Mouse (Mus musculus): ENCODE data around the gene Elmo3. TPM values are rescaled to one million over a fixed set of nuclear protein-coding genes. Genes with fewer than 3 reads are reported as not detected.
A peak's percentile ranks its signal among the peaks of the same experiment; 100 is the strongest.

Elmo3 gene
- polyA plus RNA-seq, 1 experiment from 2014 or later = 2.7 TPM

DNA sequence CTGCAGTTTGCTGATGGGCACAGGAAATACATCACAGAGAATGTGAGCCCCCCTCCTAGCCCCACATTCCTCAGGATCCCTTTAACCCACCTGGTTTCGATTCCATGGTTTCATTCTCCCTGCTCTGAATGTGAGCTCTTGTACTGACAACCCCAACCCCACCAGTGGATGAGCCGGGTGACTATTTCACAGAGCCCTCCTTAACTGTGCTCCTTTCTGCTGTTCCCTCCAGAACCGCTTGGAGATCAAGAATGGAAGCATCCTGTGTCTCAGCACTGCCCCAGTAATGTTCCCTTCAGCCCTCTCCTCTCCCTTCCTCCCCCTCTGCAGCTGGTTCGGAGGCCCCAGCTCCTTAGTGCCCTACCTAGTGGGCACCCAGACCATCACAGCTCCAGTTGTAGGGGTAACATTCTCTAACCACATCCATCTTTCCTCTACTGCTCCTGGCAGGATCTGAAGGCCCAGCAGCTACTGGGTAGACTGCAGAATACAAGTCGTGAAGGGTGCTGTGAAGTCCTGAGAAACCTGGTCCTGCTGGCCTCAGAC, 818 bp downstream of the Elmo3 start:
- H3K27me3 ChIP-seq (replicated peaks) = no peaks in the 10 kb centered on the region
- no peak; the same call in 1 of the 2 replicates for ATAC-seq
- peaks cover 56% of the 10 kb centered on the region for H3K4me1 ChIP-seq
- peak overlapping the region; percentile 63 for H3K27ac ChIP-seq
- 74% methylated on average over 5 of the region's 5 CpGs for WGBS (ENCODE audit: insufficient replicate concordance)
- H3K4me3 ChIP-seq = peak overlapping the region; percentile 28
- peaks cover 100% of the 10 kb centered on the region for H3K36me3 ChIP-seq
- H3K4me2 ChIP-seq = peak overlapping the region; percentile 56
- H3K9ac ChIP-seq = peak overlapping the region; percentile 56; the same call in 1 of the 2 replicates
- H3K9me3 ChIP-seq (replicated peaks) = no peaks in the 10 kb centered on the region

DNA sequence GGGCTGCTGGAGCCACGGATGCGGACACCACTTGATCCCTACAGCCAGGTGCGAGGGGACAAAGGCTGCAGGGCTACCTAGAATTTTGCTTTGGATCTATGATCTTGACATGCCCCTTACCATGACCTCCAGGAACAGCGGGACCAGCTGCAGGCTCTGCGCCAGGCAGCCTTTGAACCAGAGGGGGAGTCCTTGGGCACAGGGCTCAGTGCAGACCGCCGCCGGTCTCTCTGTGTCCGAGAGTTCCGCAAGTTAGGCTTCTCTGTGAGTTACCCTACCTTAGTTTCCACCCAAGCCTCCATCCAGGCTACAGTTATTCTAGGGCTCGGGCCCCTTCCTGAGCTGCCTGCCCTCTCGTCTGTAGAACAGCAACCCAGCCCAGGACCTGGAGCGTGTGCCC, 2.3 kb downstream of the Elmo3 start:
- no peak overlapping the region for H3K27ac ChIP-seq
- peaks cover 56% of the 10 kb centered on the region for H3K4me1 ChIP-seq
- peaks cover 100% of the 10 kb centered on the region for H3K36me3 ChIP-seq
- H3K9me3 ChIP-seq (replicated peaks) = no peaks in the 10 kb centered on the region
- H3K27me3 ChIP-seq (replicated peaks) = no peaks in the 10 kb centered on the region
- no peak overlapping the region for H3K9ac ChIP-seq
- 93% methylated on average over 13 of the region's 13 CpGs for WGBS (ENCODE audit: insufficient replicate concordance)
- no peak overlapping the region for H3K4me3 ChIP-seq
- H3K4me2 ChIP-seq = no peak overlapping the region
- no peak for ATAC-seq

DNA sequence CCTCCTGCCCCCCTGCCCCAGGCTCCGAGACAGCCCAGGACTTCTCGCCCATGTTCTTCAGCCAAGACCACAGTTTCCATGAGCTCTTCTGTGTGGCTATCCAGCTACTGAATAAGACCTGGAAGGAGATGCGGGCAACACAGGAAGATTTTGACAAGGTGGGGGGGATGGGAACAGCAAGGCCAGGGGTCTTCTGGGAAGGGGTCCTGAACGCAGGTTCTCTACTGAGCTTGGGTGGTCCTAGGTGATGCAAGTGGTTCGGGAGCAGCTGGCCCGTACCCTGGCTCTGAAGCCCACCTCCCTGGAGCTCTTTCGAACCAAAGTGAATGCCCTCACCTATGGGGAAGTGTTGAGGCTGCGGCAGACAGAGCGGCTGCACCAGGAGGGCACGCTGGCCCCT, 3.0 kb downstream of the Elmo3 start:
- Histone ChIP-seq H3K4me2 (no peak overlapping the region), H3K27ac (no peak overlapping the region), H3K9ac (no peak overlapping the region), H3K27me3 (replicated peaks) (no peaks in the 10 kb centered on the region), H3K4me1 (peaks cover 56% of the 10 kb centered on the region), H3K4me3 (no peak overlapping the region), H3K36me3 (peaks cover 100% of the 10 kb centered on the region), H3K9me3 (replicated peaks) (no peaks in the 10 kb centered on the region)
- no peak for ATAC-seq
- 93% methylated on average over 10 of the region's 10 CpGs for WGBS (ENCODE audit: insufficient replicate concordance)

DNA sequence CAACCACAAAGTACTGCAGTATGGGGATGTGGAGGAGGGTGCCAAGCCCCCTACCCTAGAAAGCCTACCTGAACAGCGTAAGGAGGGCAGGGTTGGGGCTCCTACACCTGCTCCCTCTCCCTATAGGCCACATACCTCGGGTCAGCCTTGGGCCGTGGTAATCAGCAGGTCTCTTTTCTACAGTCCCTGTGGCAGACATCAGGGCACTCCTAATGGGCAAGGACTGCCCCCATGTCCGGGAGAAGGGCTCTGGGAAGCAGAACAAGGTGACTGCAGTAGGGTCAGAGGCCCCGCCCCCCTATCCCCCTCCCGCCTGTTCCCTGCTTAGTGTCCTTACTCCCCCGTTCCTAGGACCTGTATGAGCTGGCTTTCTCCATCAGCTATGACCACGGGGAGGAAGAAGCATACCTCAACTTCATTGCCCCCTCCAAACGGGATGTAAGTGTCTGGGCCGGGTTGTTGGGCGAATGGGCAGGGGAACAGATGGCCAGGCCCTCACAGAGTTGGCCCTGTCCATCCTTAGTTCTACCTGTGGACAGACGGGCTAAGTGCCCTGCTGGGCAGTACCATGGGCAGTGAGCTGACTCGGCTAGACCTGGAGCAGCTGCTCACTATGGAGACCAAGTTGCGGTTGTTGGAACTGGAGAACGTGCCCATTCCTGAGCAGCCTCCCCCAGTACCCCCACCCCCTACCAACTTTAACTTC, 3.9 kb downstream of the Elmo3 start:
- H3K4me3 ChIP-seq = no peak overlapping the region
- no peak for ATAC-seq
- WGBS (ENCODE audit: insufficient replicate concordance) = 83% methylated on average over 15 of the region's 15 CpGs
- H3K27ac ChIP-seq = no peak overlapping the region
- H3K9ac ChIP-seq = no peak overlapping the region
- no peaks in the 10 kb centered on the region for H3K27me3 ChIP-seq (replicated peaks)
- no peak overlapping the region for H3K4me2 ChIP-seq
- H3K4me1 ChIP-seq = peaks cover 56% of the 10 kb centered on the region
- H3K36me3 ChIP-seq = peaks cover 100% of the 10 kb centered on the region
- H3K9me3 ChIP-seq (replicated peaks) = no peaks in the 10 kb centered on the region

DNA sequence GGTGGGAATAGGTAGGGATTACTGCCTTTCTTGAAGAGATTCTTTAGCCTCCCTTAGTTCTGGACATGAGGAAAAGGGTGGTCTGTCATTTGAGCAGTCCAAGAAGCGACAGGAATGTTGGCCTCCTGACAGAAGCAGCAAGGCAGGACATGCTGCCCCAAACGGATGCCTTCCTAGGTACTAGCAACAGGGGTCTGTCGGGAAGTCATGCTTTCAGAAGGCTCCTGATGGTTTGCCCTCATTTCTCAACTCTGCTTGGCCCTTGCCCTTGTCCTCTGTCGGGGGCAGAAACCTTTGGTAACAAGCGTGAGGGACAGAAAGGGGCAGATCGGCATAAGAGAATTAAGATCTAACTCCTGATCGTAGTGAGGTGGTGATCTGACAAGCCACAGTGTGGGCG, 4.7 kb downstream of the Elmo3 start:
- Histone ChIP-seq H3K9ac (no peak overlapping the region), H3K27ac (0 out of 2 replicates have a peak overlapping the region, but pooled peaks have one; percentile 25), H3K9me3 (replicated peaks) (no peaks in the 10 kb centered on the region), H3K4me2 (no peak overlapping the region), H3K4me3 (no peak overlapping the region), H3K4me1 (peaks cover 56% of the 10 kb centered on the region), H3K36me3 (peaks cover 100% of the 10 kb centered on the region), H3K27me3 (replicated peaks) (no peaks in the 10 kb centered on the region)
- ATAC-seq = no peak
- WGBS (ENCODE audit: insufficient replicate concordance) = 82% methylated on average over 8 of the region's 8 CpGs

DNA sequence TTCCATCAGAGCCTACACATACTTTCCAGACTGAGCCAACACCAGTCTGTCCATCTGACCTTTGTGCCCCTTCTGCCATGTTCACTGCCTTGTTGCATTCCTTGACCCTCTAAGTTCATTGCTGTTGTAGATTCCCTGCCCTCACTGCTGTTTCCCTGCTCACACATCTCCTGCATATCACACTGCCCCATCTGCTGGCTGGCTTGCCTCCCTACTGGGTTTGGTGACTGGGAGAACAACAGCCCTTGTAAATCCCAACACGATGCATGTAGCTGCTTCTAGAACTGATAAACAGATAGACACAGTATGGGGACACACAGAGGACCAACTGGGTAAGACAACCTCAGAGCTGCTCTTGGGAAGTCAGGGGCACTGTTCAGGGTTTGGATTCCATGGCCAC, 6.3 kb downstream of the Elmo3 start:
- Histone ChIP-seq H3K4me2 (0 out of 2 replicates have a peak overlapping the region, but pooled peaks have one; percentile 59), H3K27ac (peak overlapping the region; percentile 79), H3K36me3 (peaks cover 100% of the 10 kb centered on the region), H3K9me3 (replicated peaks) (no peaks in the 10 kb centered on the region), H3K4me1 (peaks cover 52% of the 10 kb centered on the region), H3K4me3 (no peak overlapping the region), H3K9ac (0 out of 2 replicates have a peak overlapping the region, but pooled peaks have one; percentile 60), H3K27me3 (replicated peaks) (no peaks in the 10 kb centered on the region)
- peak; percentile 68 for ATAC-seq
- WGBS (ENCODE audit: insufficient replicate concordance) = 13% methylated on average over 1 of the region's 1 CpGs

DNA sequence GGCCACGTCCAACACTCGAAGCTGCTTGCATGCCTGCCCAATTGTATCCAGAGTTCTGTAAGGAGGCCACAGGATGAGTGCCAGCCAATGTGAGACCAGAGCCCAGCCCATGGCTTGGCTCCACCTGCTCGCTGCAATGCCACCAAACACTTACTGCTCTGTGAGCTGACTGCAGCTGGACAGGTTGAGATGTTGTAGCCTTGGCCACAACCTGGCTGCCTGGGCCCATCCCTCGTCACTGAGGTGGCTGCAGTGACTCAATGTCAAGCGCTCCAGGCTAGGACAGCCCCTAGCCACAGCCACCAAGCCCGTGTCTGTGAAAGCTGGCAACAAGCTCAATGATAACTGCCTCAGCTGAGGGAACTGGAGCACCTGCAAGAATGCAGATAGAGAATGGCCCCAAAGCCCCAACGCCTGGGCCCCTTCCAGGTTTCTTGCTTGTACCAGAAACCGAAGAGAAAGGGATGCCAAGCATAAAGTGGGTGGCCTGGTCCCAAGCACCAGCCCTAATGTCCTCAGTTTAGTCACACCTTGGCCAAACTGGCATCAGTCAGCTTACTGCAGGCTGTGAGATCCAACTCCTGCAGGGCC, 7.6 kb downstream of the Elmo3 start:
- no peaks in the 10 kb centered on the region for H3K27me3 ChIP-seq (replicated peaks)
- ATAC-seq = peak; percentile 74
- H3K36me3 ChIP-seq = peaks cover 100% of the 10 kb centered on the region
- peak overlapping the region; percentile 8; the same call in 1 of the 2 replicates for H3K4me3 ChIP-seq
- peak overlapping the region; percentile 79 for H3K27ac ChIP-seq
- peaks cover 59% of the 10 kb centered on the region for H3K4me1 ChIP-seq
- no peaks in the 10 kb centered on the region for H3K9me3 ChIP-seq (replicated peaks)
- 55% methylated on average over 8 of the region's 8 CpGs for WGBS (ENCODE audit: insufficient replicate concordance)
- peak overlapping the region; percentile 60 for H3K9ac ChIP-seq
- H3K4me2 ChIP-seq = peak overlapping the region; percentile 59

DNA sequence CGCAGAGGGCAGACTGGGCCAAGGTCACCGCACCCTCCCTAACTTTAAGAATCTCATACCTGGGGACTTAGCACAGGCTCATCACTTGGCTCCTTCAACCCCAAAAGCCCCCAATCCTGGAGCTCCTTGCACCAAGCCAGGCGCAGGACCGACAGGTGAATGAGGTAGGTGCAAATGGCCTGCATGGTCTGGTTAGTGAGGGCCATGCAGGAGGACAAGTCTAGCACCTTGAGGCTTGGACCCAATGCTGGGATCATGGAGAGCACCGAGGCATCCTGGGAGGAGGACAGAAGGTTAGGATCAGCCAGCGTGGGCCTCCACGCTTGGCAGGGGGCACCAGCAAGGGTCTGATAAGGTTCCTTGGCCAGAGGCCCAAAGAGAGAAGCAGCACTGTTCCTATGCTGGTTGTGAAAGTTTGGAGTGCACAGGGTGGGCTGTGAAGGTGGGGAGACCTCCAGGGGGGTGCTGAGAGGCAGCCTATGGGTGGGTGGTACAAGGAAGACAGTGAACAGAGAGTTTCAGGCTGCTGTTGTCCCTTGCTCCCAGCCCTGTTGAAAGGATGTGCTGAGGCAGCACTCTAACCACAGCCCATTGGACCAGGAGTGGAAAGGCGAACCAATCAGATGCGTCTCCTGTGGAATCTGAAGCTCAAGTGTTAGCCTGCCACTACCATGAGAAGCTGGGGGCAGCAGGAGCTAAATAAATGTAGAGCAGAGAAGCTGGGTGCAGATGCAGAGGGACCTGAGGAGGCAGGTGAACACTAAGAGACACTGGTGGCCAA, 8.4 kb downstream of the Elmo3 start:
- 78% methylated on average over 9 of the region's 9 CpGs for WGBS (ENCODE audit: insufficient replicate concordance)
- Histone ChIP-seq H3K27me3 (replicated peaks) (no peaks in the 10 kb centered on the region), H3K27ac (peak overlapping the region; percentile 79), H3K9me3 (replicated peaks) (no peaks in the 10 kb centered on the region), H3K4me3 (no peak overlapping the region), H3K9ac (peak overlapping the region; percentile 60), H3K4me2 (peak overlapping the region; percentile 59), H3K4me1 (peaks cover 67% of the 10 kb centered on the region), H3K36me3 (peaks cover 100% of the 10 kb centered on the region)
- ATAC-seq = peak; percentile 27; the same call in 1 of the 2 replicates

DNA sequence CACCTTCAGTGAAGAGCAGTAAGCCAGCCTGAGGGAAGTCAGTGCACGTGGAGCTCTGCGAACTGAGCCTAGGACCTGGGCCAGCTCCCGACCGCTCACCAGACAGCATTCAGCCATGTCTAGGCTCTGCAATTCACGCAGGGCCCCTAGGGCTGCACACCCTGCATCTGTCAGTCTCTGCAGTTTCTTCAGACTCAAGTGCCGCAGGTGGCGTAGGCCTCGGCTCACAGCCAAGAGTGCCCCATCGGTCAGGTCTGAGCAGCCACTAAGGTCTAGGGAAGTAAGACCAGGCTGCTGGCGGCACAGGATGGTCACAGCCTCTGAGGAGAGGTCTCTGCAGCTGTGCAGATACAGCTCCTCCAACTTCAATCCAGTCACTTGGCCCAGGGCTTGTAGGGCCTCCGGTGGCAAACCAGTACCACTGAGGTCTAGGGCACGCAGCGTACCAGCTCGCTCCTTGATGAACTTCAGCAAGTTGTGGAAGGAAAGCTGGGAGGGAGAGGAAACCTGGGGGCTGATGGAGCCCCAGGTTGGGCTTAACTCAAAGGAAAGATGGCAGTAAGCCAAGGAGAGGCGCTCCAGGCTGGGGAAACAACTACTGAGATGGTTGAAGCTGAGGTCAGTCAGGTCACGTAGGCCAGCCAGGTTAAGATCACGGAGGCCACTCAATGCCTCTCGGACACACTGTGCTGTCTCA, 9.8 kb downstream of the Elmo3 start:
- no peak for ATAC-seq

DNA sequence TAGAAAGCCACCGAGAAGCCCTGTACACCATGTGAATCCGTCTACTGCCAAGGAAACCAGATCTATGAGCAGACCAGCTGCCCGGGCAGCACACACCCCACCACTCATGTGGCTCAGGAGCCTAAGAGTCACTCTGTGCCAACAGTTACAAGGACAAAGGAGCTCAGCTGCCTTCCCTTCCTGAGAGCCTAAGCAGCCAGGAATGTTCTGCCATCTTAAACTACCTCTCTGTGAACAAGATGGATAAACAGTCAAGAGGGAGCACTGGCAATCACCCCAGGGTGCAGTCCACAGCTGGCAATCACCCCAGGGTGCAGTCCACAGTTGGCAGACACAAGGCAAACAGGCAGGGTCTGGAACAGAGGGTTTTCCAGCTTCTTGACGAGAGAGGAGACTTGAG, 12.5 kb downstream of the Elmo3 start:
- H3K27me3 ChIP-seq (replicated peaks) = no peaks in the 10 kb centered on the region
- no peaks in the 10 kb centered on the region for H3K9me3 ChIP-seq (replicated peaks)
- no peak for ATAC-seq
- WGBS (ENCODE audit: insufficient replicate concordance) = 87% methylated on average over 4 of the region's 4 CpGs
- H3K36me3 ChIP-seq = peaks cover 95% of the 10 kb centered on the region
- H3K4me2 ChIP-seq = no peak overlapping the region
- H3K4me1 ChIP-seq = peaks cover 82% of the 10 kb centered on the region
- H3K27ac ChIP-seq = 0 out of 2 replicates have a peak overlapping the region, but pooled peaks have one; percentile 36
- H3K9ac ChIP-seq = no peak overlapping the region
- H3K4me3 ChIP-seq = no peak overlapping the region

More for the DNA sequence above, 9.8 kb downstream of the Elmo3 start:
- Histone ChIP-seq H3K4me2 (no peak overlapping the region), H3K9me3 (replicated peaks) (no peaks in the 10 kb centered on the region), H3K4me3 (no peak overlapping the region), H3K9ac (peak overlapping the region; percentile 29; the same call in 1 of the 2 replicates), H3K27me3 (replicated peaks) (no peaks in the 10 kb centered on the region), H3K4me1 (peaks cover 81% of the 10 kb centered on the region), H3K27ac (peak overlapping the region; percentile 79), H3K36me3 (peaks cover 100% of the 10 kb centered on the region)
- WGBS (ENCODE audit: insufficient replicate concordance) = 91% methylated on average over 18 of the region's 18 CpGs

DNA sequence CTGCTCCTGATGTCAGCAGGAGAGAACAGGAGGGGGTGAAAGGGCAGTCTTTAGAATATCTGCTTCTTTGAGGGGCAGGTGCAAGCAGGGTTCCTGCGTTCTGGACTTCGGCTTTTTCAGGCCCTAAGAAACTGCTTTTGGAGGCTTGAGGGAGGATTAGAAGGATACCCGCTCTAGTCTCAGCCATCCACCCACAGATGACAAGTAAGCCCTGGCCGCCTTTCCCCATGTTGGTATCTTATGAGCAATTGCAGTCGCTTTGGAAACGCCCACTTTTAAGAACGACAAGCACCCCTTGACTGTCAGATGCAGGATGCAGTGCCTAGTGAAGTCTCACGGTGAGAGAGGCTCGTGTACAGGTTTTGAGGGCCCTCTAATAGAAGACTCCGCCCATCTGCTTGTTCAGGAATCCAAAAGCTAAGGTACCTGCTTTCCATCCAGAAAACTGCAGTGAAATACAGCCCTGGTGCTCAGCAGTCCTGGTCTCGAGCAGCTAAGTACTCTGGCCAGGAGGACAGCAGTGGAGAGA, 13.3 kb downstream of the Elmo3 start:
- H3K9me3 ChIP-seq (replicated peaks) = no peaks in the 10 kb centered on the region
- H3K27ac ChIP-seq = peak overlapping the region; percentile 72
- peak overlapping the region; percentile 40; the same call in 1 of the 2 replicates for H3K4me2 ChIP-seq
- H3K9ac ChIP-seq = no peak overlapping the region
- H3K36me3 ChIP-seq = peaks cover 89% of the 10 kb centered on the region
- WGBS (ENCODE audit: insufficient replicate concordance) = 79% methylated on average over 11 of the region's 11 CpGs
- no peak for ATAC-seq
- peaks cover 82% of the 10 kb centered on the region for H3K4me1 ChIP-seq
- no peaks in the 10 kb centered on the region for H3K27me3 ChIP-seq (replicated peaks)
- no peak overlapping the region for H3K4me3 ChIP-seq
